Mouse (Mus musculus) thymus, adult 2 months (tissue): ENCODE measurements around the gene Serpinb12.

Source experiments
- CTCF ChIP-seq: fragments of 200-500 bp; IDR thresholded peaks from 2 replicates; pipeline ENCODE4 v1.5.1; 2012; ENCODE audit warnings: mild to moderate bottlenecking, control low read depth, low read length, moderate library complexity, borderline replicate concordance; ENCODE audit not compliant: control insufficient read depth, poor library complexity, insufficient read depth; ENCODE audit errors: extremely low read depth
- POLR2A ChIP-seq: fragments of 200-500 bp; IDR thresholded peaks from 2 replicates; pipeline ENCODE4 v1.6.1; 2012; ENCODE audit warnings: mild to moderate bottlenecking, low read length, control low read depth, moderate library complexity; ENCODE audit not compliant: control insufficient read depth, poor library complexity, insufficient read depth; ENCODE audit errors: extremely low read depth

DNA sequence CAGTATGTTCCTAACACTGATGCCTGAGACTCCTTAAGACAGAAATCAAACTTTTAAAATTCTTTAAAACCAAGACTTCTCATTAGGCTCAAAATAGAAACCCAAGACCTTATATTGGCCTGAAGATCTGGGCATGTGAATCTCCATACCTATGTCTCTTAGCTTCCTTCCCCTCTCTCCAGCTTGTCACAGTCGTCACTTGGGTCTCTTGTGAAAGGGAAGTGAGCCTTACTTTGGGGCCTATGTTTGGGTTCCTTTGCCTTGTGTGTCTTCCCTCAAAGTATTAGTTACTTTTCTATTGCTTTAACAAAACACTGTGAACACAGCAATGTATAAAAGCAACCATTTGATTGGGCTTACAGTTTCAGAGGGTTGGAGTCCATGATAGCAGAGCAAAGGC lies 13.0 kb downstream of the Serpinb12 start:
- TF ChIP-seq CTCF, result no peak
- no peak for TF ChIP-seq POLR2A
